Mouse (Mus musculus) liver, adult 2 months (tissue): ENCODE measurements around the gene Pmm2.

Experiments
- CTCF ChIP-seq: fragments of 200-500 bp; IDR thresholded peaks from 2 replicates; pipeline ENCODE4 v1.5.1; 2011; ENCODE audit warnings: low read depth, low read length, control low read depth
- POLR2A ChIP-seq: fragments of 200-500 bp; IDR thresholded peaks from 2 replicates; pipeline ENCODE4 v1.6.1; 2011; ENCODE audit warnings: low read length, control low read depth; ENCODE audit not compliant: insufficient read depth; ENCODE audit errors: extremely low read depth

GRCm38 (mm10) chr16:8672350-8672687, 34.8 kb downstream of the Pmm2 start:
- TF ChIP-seq POLR2A (no peak; the same call in 1 of the 2 replicates), CTCF (no peak)
